Mouse (Mus musculus): ENCODE results near the gene Plcg2. TPM values are rescaled to one million over a fixed set of nuclear protein-coding genes. Genes with fewer than 3 reads are reported as not detected.

The Plcg2 gene
- polyA plus RNA-seq, 1 experiment: 77.9 TPM

DNA sequence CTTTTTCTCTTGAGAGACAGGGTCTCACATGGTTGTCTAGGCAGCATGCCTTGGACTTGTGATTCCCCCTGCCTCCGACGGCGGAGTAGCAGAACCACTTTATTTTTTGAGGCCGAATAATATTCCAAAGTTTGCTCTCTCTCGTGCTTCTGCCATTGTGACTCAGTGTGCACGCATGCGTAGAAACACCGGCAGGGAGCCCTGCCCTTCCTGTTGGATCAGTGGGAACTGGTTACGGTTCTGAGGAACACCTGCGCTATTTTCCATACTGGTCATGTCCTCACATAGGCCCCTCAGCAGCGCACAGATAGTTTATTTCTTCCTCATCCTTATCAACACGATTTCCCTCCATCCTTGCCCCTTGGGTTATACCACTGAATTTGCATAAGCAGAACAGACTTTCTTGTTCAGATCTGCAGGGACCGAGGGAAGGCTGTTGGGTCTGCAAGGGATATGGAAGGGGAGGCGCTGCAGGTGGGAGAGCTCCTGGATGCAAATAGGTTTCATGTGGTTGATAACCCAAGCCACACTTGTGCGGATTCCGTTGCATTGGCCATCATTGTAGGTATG, 64.4 kb downstream of the Plcg2 start:
- peaks cover 7% of the 10 kb centered on the region; the same call in 1 of the 2 replicates for H3K4me1 ChIP-seq (ENCODE audit: control insufficient read depth, insufficient read depth, low read length)
- no peak overlapping the region for H3K27ac ChIP-seq (ENCODE audit: insufficient read depth, low read depth, low read length)
- TF ChIP-seq CTCF (IDR thresholded peaks at IDR 0.05; ENCODE audit: low read depth, low read length) (no peak), POLR2A (IDR thresholded peaks at IDR 0.05; ENCODE audit: borderline replicate concordance, low read depth, low read length) (no peak)
- H3K4me3 ChIP-seq (ENCODE audit: insufficient read depth, low read length): no peak overlapping the region

- Histone ChIP-seq H3K4me1 (ENCODE audit: control insufficient read depth, insufficient read depth, low read length) (no peaks in the 10 kb centered on the region), H3K27ac (ENCODE audit: insufficient read depth, low read depth, low read length) (no peak overlapping the region), H3K4me3 (ENCODE audit: insufficient read depth, low read length) (no peak overlapping the region)
- TF ChIP-seq POLR2A (IDR thresholded peaks at IDR 0.05; ENCODE audit: borderline replicate concordance, low read depth, low read length) (no peak), CTCF (IDR thresholded peaks at IDR 0.05; ENCODE audit: low read depth, low read length) (peak; percentile 94)
These were observed 71.3 kb downstream of the Plcg2 start for GRCm38 (mm10) chr8:117569409-117569808.

GRCm38 (mm10) chr8:117576291-117576785, 78.2 kb downstream of the Plcg2 start:
- peaks cover 14% of the 10 kb centered on the region for H3K4me1 ChIP-seq (ENCODE audit: control insufficient read depth, insufficient read depth, low read length)
- no peak for TF ChIP-seq POLR2A (IDR thresholded peaks at IDR 0.05; ENCODE audit: borderline replicate concordance, low read depth, low read length)
- TF ChIP-seq CTCF (IDR thresholded peaks at IDR 0.05; ENCODE audit: low read depth, low read length): no peak
- no peak overlapping the region for H3K27ac ChIP-seq (ENCODE audit: insufficient read depth, low read depth, low read length)
- no peak overlapping the region for H3K4me3 ChIP-seq (ENCODE audit: insufficient read depth, low read length)

DNA sequence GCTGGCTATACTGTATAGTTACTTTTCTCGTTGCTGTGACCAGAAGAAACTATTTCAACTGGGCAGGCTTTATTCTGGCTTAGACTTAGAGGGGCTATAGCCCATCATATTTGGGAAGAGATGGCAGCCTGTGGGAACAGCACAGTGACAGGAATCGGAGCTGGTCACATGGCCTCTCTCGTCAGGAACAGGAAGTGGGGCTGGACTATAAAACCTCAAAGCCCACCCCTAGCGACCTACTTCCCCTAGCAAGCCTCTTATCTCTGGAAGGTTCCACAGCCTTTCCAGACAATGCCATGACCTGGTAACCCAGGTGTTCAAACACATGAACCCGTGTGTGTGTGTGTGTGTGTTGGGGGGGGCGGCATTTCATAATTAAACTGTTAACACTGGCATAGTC, 79.0 kb downstream of the Plcg2 start:
- TF ChIP-seq POLR2A (IDR thresholded peaks at IDR 0.05; ENCODE audit: borderline replicate concordance, low read depth, low read length): no peak
- no peak for TF ChIP-seq CTCF (IDR thresholded peaks at IDR 0.05; ENCODE audit: low read depth, low read length)

GRCm38 (mm10) chr8:117577883-117578282, 79.8 kb downstream of the Plcg2 start:
- peaks cover 14% of the 10 kb centered on the region for H3K4me1 ChIP-seq (ENCODE audit: control insufficient read depth, insufficient read depth, low read length)
- TF ChIP-seq POLR2A (IDR thresholded peaks at IDR 0.05; ENCODE audit: borderline replicate concordance, low read depth, low read length) (no peak), CTCF (IDR thresholded peaks at IDR 0.05; ENCODE audit: low read depth, low read length) (peak; percentile 87)
- no peak overlapping the region for H3K4me3 ChIP-seq (ENCODE audit: insufficient read depth, low read length)
- H3K27ac ChIP-seq (ENCODE audit: insufficient read depth, low read depth, low read length): no peak overlapping the region

More for the DNA sequence above, 79.0 kb downstream of the Plcg2 start:
- Histone ChIP-seq H3K4me1 (ENCODE audit: control insufficient read depth, insufficient read depth, low read length) (peaks cover 14% of the 10 kb centered on the region), H3K27ac (ENCODE audit: insufficient read depth, low read depth, low read length) (no peak overlapping the region), H3K4me3 (ENCODE audit: insufficient read depth, low read length) (no peak overlapping the region)

DNA sequence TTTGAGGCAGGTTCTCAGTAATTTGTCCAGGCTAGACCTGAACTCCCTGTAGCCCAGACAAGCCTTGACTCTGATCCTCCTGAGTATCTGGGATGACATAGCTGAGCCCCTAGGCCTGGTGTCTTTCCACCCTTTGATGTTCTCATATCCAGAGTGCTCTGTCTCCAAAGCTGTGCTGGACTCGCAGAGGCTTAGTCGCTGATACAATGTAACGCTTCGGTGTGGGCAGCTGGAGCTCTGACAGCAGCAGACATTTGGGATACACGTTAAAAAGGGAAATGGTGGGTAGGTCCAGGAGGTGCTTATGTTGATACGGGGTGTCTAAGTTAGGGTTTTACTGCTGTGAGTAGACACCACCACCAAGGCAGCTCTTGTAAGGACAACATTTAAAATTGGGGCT, 80.8 kb downstream of the Plcg2 start:
- TF ChIP-seq POLR2A (IDR thresholded peaks at IDR 0.05; ENCODE audit: borderline replicate concordance, low read depth, low read length): no peak
- TF ChIP-seq CTCF (IDR thresholded peaks at IDR 0.05; ENCODE audit: low read depth, low read length): no peak
- peaks cover 14% of the 10 kb centered on the region for H3K4me1 ChIP-seq (ENCODE audit: control insufficient read depth, insufficient read depth, low read length)
- no peak overlapping the region for H3K4me3 ChIP-seq (ENCODE audit: insufficient read depth, low read length)
- H3K27ac ChIP-seq (ENCODE audit: insufficient read depth, low read depth, low read length): no peak overlapping the region

DNA sequence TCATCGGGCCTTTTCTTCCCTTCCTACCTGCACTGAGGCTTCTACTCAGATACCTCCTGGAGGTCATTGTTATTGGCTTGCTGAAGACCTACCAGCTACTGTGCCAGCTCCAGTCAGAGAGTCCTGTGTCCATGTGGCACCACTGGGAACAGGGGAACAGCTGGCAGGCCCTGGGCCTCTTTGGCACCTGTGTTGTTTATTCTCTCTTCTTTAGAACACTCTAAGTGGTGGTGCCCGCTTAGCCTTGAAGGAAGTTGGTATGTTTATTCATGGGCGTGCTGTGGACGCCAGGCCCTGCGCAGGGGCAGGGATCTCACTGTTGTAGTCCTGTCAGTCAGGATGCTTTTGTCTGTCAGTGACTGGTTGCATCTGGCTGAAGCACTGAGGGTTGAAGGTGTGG, 95.8 kb downstream of the Plcg2 start:
- Histone ChIP-seq H3K4me1 (ENCODE audit: control insufficient read depth, insufficient read depth, low read length) (no peaks in the 10 kb centered on the region), H3K27ac (ENCODE audit: insufficient read depth, low read depth, low read length) (no peak overlapping the region), H3K4me3 (ENCODE audit: insufficient read depth, low read length) (no peak overlapping the region)
- TF ChIP-seq CTCF (IDR thresholded peaks at IDR 0.05; ENCODE audit: low read depth, low read length) (no peak), POLR2A (IDR thresholded peaks at IDR 0.05; ENCODE audit: borderline replicate concordance, low read depth, low read length) (no peak)

GRCm38 (mm10) chr8:117595001-117595400, 96.9 kb downstream of the Plcg2 start:
- H3K4me1 ChIP-seq (ENCODE audit: control insufficient read depth, insufficient read depth, low read length): no peaks in the 10 kb centered on the region
- TF ChIP-seq CTCF (IDR thresholded peaks at IDR 0.05; ENCODE audit: low read depth, low read length) (no peak), POLR2A (IDR thresholded peaks at IDR 0.05; ENCODE audit: borderline replicate concordance, low read depth, low read length) (no peak)
- no peak overlapping the region for H3K4me3 ChIP-seq (ENCODE audit: insufficient read depth, low read length)

GRCm38 (mm10) chr8:117596777-117597176, 98.7 kb downstream of the Plcg2 start:
- Histone ChIP-seq H3K4me3 (ENCODE audit: insufficient read depth, low read length) (no peak overlapping the region), H3K4me1 (ENCODE audit: control insufficient read depth, insufficient read depth, low read length) (no peaks in the 10 kb centered on the region), H3K27ac (ENCODE audit: insufficient read depth, low read depth, low read length) (no peak overlapping the region)
- no peak for TF ChIP-seq CTCF (IDR thresholded peaks at IDR 0.05; ENCODE audit: low read depth, low read length)
- TF ChIP-seq POLR2A (IDR thresholded peaks at IDR 0.05; ENCODE audit: borderline replicate concordance, low read depth, low read length): no peak

More at GRCm38 (mm10) chr8:117595001-117595400, 96.9 kb downstream of the Plcg2 start:
- H3K27ac ChIP-seq (ENCODE audit: insufficient read depth, low read depth, low read length): no peak overlapping the region

GRCm38 (mm10) chr8:117600839-117601238, 102.7 kb downstream of the Plcg2 start:
- no peaks in the 10 kb centered on the region for H3K4me1 ChIP-seq (ENCODE audit: control insufficient read depth, insufficient read depth, low read length)
- TF ChIP-seq POLR2A (IDR thresholded peaks at IDR 0.05; ENCODE audit: borderline replicate concordance, low read depth, low read length) (no peak), CTCF (IDR thresholded peaks at IDR 0.05; ENCODE audit: low read depth, low read length) (peak; percentile 87)
- H3K27ac ChIP-seq (ENCODE audit: insufficient read depth, low read depth, low read length): no peak overlapping the region
- H3K4me3 ChIP-seq (ENCODE audit: insufficient read depth, low read length): no peak overlapping the region
